Mouse (Mus musculus) liver, embryonic 15.5 days (tissue): Measurements from ENCODE around the gene Dop1a. TPM values are rescaled to one million over a fixed set of nuclear protein-coding genes. Genes with fewer than 3 reads are reported as not detected.

ENCODE experiments used
- ATAC-seq: fragments of 200-750 bp; cut with Nextera tagmentation; 2 replicates; pipeline ENCODE4 v1.8.0; 2017; ENCODE audit warnings: moderate number of reproducible peaks, mild to moderate bottlenecking, moderate library complexity; ENCODE audit not compliant: insufficient read depth
- H3K27ac ChIP-seq: fragments of 300-500 bp; sonication (generic); replicated peaks from 2 replicates; pipeline ENCODE4 v1.5.1; 2015; ENCODE audit warnings: mild to moderate bottlenecking, inconsistent platforms
- H3K27me3 ChIP-seq: fragments of 300-500 bp; sonication (generic); 2 replicates; pipeline ENCODE4 v1.6.1; 2015; ENCODE audit warnings: mild to moderate bottlenecking, inconsistent platforms
- H3K36me3 ChIP-seq: fragments of 300-500 bp; sonication (generic); replicated peaks from 2 replicates; pipeline ENCODE4 v1.6.1; 2015; ENCODE audit warnings: moderate library complexity, mild to moderate bottlenecking, inconsistent platforms
- H3K4me1 ChIP-seq: fragments of 300-500 bp; sonication (generic); replicated peaks from 2 replicates; pipeline ENCODE4 v1.6.1; 2015; ENCODE audit warnings: inconsistent platforms
- H3K4me2 ChIP-seq: fragments of 300-500 bp; sonication (generic); 2 replicates; pipeline ENCODE4 v1.6.1; 2015; ENCODE audit warnings: moderate library complexity, mild to moderate bottlenecking, inconsistent platforms
- H3K4me3 ChIP-seq: fragments of 300-500 bp; sonication (generic); replicated peaks from 2 replicates; pipeline ENCODE4 v1.5.1; 2015; ENCODE audit warnings: mild to moderate bottlenecking, inconsistent platforms
- H3K9ac ChIP-seq: fragments of 300-500 bp; sonication (generic); 2 replicates; pipeline ENCODE4 v1.6.1; 2015; ENCODE audit warnings: moderate library complexity, mild to moderate bottlenecking, inconsistent platforms
- H3K9me3 ChIP-seq: fragments of 300-500 bp; sonication (generic); replicated peaks from 2 replicates; pipeline ENCODE4 v1.6.1; 2016; ENCODE audit warnings: inconsistent platforms
- WGBS: fragments of 180-500 bp; shearing (Covaris S2); methylation state at CpG from one replicate; pipeline ENCODE4 v1.1.7; 2015; ENCODE audit warnings: mixed read lengths; ENCODE audit not compliant: insufficient replicate concordance; 5-methylcytosine and 5-hydroxymethylcytosine counted together
- polyA plus RNA-seq: library from polyadenylated mRNA; unstranded; fragments of >200 nt; fragmentation: Nextera tagmentation; extraction: Ambion mirVana; gene quantifications from 2 replicates; pipeline ENCODE4 v1.2.1, GENCODE M21; 2015

Dop1a gene
- polyA plus RNA-seq = 3.7 and 3.9 TPM in 2 replicates

DNA sequence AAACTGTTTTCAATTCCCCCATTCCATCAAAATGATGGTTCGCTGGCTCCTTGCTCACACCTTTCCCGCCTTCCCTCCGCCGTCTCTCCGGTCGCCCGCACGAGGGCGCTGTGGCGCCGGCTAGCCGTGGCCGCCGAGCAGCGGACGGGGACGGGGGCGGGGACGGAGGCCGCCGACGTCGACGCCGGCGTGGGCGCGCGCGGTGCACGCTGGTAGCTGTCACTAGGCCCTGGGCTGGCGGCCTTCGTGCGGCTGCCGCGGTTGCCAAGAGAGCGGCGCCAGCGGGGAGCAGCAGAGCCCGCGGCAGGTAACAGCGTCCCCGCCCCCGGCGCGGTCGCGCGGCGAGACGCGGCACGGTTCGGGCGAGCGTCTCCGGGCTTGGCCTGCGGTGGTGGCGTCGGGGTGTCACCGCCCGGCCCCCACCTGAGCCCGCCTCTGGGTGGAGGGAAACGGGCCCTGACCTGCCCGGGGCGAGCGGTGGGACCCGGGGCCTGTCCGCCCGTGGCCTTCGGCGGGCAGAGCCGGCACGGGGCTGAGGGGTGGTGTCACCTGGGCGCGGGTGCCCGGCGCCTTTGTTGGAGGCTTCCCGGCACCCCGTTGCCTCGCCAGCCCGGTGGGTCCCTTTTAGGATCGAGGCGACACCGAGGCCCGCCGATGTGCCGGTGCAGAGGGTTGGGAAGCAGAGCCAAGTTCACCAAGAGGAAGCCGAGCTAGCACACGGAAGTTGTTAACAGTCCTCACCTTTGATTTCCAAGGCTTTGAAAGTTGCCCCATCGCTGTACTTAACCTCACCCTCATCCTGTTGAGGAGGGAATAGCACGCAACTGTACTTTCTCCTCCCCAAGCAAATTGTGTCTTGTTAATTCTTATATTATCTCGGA lies at the start of gene Dop1a:
Gene Dop1a, plus strand, starts transcription at position 165 of the 881 bp plus-strand sequence.
- WGBS = under 1% methylated on average over 80 of the region's 93 CpGs
- peak within 1 kb of the TSS; percentile 90 for H3K9ac ChIP-seq

DNA sequence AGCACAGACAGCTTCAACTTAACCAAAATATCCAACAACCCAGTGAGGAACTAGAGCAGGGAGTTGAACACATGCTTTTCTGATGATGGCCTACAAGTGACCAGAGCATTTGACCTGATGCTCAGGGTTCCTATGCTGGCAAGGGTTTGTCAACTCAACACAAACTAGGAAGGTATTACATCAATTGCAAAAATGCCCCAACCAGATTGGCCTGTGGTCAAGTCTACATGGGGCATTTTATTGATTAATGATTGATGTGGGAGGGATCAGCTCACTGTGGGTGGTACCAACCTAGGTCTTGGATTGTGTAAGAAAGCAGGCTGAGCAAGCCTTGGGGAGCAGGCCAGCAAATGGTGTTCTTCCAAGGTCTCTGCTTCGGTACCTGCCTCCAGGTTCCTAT lies 49.0 kb upstream of the Dop1a start:
- no peak for ATAC-seq
- Histone ChIP-seq H3K4me3 (no peak overlapping the region), H3K36me3 (no peaks in the 10 kb centered on the region), H3K27me3 (no peaks in the 10 kb centered on the region), H3K9me3 (no peaks in the 10 kb centered on the region), H3K4me1 (no peaks in the 10 kb centered on the region), H3K4me2 (no peak overlapping the region), H3K27ac (no peak overlapping the region), H3K9ac (no peak overlapping the region)
- WGBS = 72% methylated on average over 1 of the region's 1 CpGs

More for the DNA sequence above, at the start of gene Dop1a:
- no peaks in the 10 kb centered on the region for H3K36me3 ChIP-seq
- no peaks in the 10 kb centered on the region for H3K9me3 ChIP-seq
- H3K4me1 ChIP-seq = peaks cover 30% of the 10 kb centered on the region
- peaks cover 3% of the 10 kb centered on the region; the same call in 1 of the 2 replicates for H3K27me3 ChIP-seq
- ATAC-seq = peak; percentile 92
- peak within 1 kb of the TSS; percentile 95 for H3K4me2 ChIP-seq
- H3K27ac ChIP-seq = peak within 1 kb of the TSS; percentile 88
- H3K4me3 ChIP-seq = peak within 1 kb of the TSS; percentile 91

DNA sequence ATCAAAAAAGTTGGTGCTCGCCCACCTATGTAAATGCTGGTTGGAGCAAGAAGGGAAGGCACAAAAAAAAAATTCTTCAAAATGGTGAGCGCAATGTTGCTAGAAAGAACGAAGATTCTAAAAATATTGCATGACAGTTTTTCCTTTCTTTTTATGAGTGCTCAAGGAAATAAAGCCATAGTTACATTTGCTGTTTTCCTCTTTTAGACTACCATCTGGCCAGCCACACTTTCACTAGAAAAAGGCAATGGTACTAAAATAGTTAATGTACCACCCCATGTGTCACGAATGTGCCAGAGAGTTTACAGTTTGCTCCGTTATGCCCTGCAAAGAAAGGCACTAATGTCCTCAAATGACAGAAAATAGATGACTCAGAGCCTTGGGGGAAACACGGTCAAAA lies 47.6 kb upstream of the Dop1a start:
- no peak overlapping the region for H3K4me3 ChIP-seq

DNA sequence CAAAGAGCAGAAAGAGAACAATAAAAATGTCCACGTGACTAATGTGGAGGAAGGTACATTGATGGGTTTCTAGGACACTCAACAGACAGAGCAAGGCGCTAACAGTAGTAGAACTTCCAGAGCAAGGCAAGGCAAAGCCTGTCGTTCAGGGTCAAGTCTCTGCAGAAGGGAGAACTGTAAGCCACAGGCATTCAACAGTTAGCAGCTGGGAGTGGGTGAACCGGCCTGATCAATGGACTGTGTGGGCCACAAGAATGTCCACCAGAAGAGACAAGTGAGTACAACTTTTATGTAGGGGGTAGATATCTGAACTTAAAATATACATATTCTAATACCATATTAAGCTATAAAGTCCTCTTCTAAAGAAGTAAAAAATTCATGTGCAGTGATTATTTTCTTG lies 43.6 kb upstream of the Dop1a start:
- ATAC-seq = no peak
- no peak overlapping the region for H3K4me2 ChIP-seq
- no peaks in the 10 kb centered on the region for H3K4me1 ChIP-seq
- WGBS = 71% methylated on average over 4 of the region's 4 CpGs
- H3K27me3 ChIP-seq = no peaks in the 10 kb centered on the region
- H3K9me3 ChIP-seq = no peaks in the 10 kb centered on the region
- no peak overlapping the region for H3K4me3 ChIP-seq
- no peak overlapping the region for H3K27ac ChIP-seq
- no peaks in the 10 kb centered on the region for H3K36me3 ChIP-seq
- no peak overlapping the region for H3K9ac ChIP-seq

More for the DNA sequence above, 47.6 kb upstream of the Dop1a start:
- WGBS = 70% methylated on average over 6 of the region's 6 CpGs
- Histone ChIP-seq H3K9me3 (no peaks in the 10 kb centered on the region), H3K4me1 (no peaks in the 10 kb centered on the region), H3K27ac (no peak overlapping the region), H3K36me3 (no peaks in the 10 kb centered on the region), H3K4me2 (no peak overlapping the region), H3K27me3 (no peaks in the 10 kb centered on the region), H3K9ac (no peak overlapping the region)
- ATAC-seq = no peak

DNA sequence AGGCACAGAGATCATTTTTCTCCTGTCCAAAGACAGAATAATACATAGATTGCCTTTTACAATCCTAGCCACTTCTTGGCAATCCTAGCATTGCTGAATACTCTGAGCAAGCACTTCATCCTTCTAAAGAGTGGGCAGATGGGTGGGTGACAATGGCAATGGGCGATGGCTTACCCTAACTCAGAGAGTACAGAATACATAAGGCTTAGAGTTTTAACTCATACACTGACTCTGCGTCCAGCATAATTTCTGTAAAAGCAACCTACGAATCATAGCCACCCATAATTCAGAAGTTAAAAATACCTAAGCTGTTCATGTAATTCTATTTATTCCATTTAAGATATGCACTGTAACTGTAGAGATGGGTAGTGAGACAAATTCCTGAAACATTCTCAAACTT lies 31.4 kb upstream of the Dop1a start:
- Histone ChIP-seq H3K27me3 (no peaks in the 10 kb centered on the region), H3K36me3 (no peaks in the 10 kb centered on the region), H3K9ac (no peak overlapping the region), H3K27ac (no peak overlapping the region), H3K4me1 (no peaks in the 10 kb centered on the region), H3K9me3 (no peaks in the 10 kb centered on the region), H3K4me3 (no peak overlapping the region), H3K4me2 (no peak overlapping the region)
- ATAC-seq = no peak
- 80% methylated on average over 3 of the region's 3 CpGs for WGBS

DNA sequence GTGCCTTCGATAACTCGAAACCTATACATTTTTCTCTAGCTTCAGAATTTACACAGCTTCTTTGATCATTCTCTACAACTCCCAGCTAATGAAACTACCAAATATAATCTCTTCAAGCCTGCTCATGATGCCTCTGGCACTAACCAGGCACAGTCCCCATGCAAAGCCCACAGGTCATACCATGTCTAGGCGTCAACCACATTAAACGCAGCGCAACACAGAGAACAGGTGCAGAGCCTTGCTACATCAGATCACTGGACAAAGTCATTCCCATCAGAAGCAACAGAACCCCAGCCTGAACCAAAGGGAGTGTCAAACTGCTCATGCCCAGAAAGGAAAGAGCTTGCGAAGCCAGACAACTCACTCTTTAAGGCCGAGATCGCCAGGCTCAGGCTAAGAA lies 30.3 kb upstream of the Dop1a start:
- ATAC-seq = no peak
- WGBS = 85% methylated on average over 8 of the region's 8 CpGs
- no peaks in the 10 kb centered on the region for H3K9me3 ChIP-seq
- H3K4me1 ChIP-seq = no peaks in the 10 kb centered on the region
- no peaks in the 10 kb centered on the region for H3K27me3 ChIP-seq
- no peak overlapping the region for H3K27ac ChIP-seq
- H3K36me3 ChIP-seq = no peaks in the 10 kb centered on the region
- no peak overlapping the region for H3K4me3 ChIP-seq
- H3K4me2 ChIP-seq = no peak overlapping the region
- no peak overlapping the region for H3K9ac ChIP-seq

DNA sequence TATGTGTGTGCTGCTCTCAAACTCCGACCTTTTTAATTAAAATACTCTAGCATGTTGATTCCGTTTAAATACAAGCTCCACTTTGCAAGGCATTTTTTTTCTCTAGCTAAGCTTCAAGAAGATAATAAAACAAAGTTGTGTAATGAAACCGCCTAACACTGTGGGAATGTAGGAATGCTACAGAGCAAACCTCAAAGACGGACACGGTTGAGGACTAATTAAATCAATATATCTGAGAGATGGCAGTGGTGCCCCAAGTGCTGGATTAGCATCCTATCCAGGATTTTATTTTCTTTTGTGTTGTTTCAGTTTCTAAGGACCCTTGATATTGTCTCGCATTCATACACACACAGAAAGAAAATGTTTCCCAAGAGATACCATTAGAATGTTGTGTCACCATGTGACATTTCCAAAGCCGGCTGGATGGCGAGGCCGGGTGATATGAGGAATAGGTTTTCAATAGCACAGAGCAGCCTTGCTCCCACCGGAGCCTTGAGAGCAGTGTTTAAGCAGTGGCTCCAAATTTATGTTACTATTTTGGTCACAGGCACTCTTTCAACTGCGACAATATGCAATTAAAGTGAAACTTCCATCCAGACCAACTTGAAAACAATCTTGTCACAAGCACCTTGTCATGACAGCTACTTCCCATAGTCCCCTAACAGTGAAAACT lies 28.5 kb upstream of the Dop1a start:
- Histone ChIP-seq H3K9me3 (no peaks in the 10 kb centered on the region), H3K4me3 (no peak overlapping the region), H3K4me1 (no peaks in the 10 kb centered on the region), H3K9ac (no peak overlapping the region), H3K27me3 (no peaks in the 10 kb centered on the region), H3K27ac (no peak overlapping the region), H3K36me3 (no peaks in the 10 kb centered on the region), H3K4me2 (no peak overlapping the region)
- WGBS = 71% methylated on average over 11 of the region's 11 CpGs
- ATAC-seq = no peak

DNA sequence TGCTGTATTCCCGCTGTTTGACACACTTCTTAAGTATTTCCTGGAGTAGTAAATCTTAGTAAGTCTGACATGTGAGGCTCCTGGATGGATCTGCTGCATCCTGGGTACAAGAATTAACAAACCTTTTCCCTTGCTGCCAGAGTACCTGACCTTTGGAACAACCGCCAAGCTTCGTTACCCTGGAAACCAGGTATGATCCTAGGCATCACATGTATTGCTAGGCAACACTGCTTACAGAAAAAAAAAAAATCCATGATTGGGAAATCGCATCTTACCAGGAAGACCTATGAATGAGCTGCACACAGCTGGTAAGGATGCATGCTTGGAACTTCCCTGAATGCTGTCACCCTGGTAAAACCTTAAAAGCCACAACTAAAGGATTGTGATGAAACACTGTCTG lies 24.7 kb upstream of the Dop1a start:
- no peak for ATAC-seq
- WGBS = 66% methylated on average over 4 of the region's 4 CpGs
- no peaks in the 10 kb centered on the region for H3K36me3 ChIP-seq
- H3K9ac ChIP-seq = no peak overlapping the region
- no peak overlapping the region for H3K4me3 ChIP-seq
- no peak overlapping the region for H3K4me2 ChIP-seq
- H3K9me3 ChIP-seq = no peaks in the 10 kb centered on the region
- H3K27me3 ChIP-seq = no peaks in the 10 kb centered on the region
- H3K4me1 ChIP-seq = no peaks in the 10 kb centered on the region
- H3K27ac ChIP-seq = no peak overlapping the region

DNA sequence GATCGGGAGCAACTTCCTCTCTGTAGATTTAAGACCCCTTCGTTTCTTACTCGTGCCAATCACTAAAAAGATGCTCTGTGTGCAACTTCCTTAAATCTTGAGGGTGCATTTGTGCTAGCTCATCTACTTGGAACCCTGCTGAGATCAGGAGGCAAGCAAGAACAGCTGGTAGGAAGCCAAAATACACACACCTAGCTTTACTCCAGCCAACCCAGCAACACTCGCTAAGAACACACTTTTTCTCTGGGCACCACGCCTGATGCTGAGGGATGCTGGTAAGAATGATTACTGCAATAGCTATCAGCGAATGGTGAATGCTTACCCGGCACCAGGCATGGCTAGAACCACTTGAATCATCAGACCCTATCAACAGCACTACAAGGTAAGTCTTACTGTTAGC lies 20.1 kb upstream of the Dop1a start:
- no peaks in the 10 kb centered on the region for H3K27me3 ChIP-seq

DNA sequence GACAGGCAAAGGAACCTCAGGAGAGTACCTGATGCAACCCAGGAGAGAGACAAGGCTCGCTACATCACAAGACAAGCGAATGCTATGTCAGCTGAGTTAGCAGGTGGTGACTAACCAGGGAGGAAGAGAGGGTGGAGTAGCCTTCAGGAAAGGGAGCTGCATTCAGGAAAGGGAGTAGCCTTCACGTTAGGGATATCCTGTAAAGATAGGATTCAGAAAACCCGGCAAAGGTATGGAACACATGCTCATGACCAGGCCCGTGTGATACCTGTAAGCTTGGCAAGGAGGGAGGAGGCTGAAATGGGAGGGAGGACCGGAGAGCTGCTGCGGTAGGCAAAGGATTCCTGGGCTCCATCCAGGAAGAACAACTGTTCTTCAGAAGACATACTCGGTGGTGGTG lies 19.5 kb upstream of the Dop1a start:
- no peak overlapping the region for H3K27ac ChIP-seq
- no peak for ATAC-seq
- H3K4me3 ChIP-seq = no peak overlapping the region
- no peaks in the 10 kb centered on the region for H3K9me3 ChIP-seq
- H3K9ac ChIP-seq = no peak overlapping the region
- no peaks in the 10 kb centered on the region for H3K27me3 ChIP-seq
- peaks cover 11% of the 10 kb centered on the region for H3K4me1 ChIP-seq
- H3K4me2 ChIP-seq = no peak overlapping the region
- no peaks in the 10 kb centered on the region for H3K36me3 ChIP-seq
- 73% methylated on average over 8 of the region's 8 CpGs for WGBS

More for the DNA sequence above, 20.1 kb upstream of the Dop1a start:
- WGBS = 54% methylated on average over 7 of the region's 7 CpGs
- Histone ChIP-seq H3K4me1 (peaks cover 9% of the 10 kb centered on the region), H3K36me3 (no peaks in the 10 kb centered on the region), H3K9me3 (no peaks in the 10 kb centered on the region), H3K27ac (no peak overlapping the region), H3K4me3 (no peak overlapping the region), H3K9ac (no peak overlapping the region), H3K4me2 (no peak overlapping the region)
- no peak for ATAC-seq

DNA sequence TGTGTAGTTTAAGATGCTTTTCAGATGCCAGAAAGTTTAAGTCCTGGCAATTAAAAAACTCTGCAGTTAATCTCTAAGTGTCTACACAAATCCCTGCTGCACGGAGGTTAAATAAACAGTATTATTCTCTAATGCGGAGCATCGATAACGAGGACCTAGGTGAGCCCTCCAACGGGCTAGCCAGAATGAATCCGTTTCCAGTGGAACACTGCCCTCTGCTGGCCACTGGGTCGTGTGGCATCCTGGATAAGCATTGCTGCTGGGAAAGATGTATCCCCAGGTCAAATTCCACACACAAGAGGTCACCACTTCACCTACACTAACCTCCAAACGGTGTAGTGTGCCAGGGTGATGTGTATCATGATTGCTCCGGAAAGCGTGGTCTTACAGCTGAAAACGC lies 17.4 kb upstream of the Dop1a start:
- Histone ChIP-seq H3K9ac (no peak overlapping the region), H3K36me3 (no peaks in the 10 kb centered on the region), H3K4me1 (peaks cover 11% of the 10 kb centered on the region), H3K27me3 (no peaks in the 10 kb centered on the region), H3K4me2 (no peak overlapping the region), H3K4me3 (no peak overlapping the region), H3K27ac (no peak overlapping the region), H3K9me3 (no peaks in the 10 kb centered on the region)
- 12% methylated on average over 11 of the region's 11 CpGs for WGBS
- no peak for ATAC-seq
